Mouse (Mus musculus) brain, embryonic 18.5 days (tissue): Measurements from ENCODE around the gene Cdc45.

Experiments used
- DNase-seq: peaks from one replicate; pipeline ENCODE4 v3.0.0-alpha.2; 2012; ENCODE audit warnings: low read depth, low spot score

Cdc45 gene

GRCm38 (mm10) chr16:18788627-18789406 lies 23.0 kb downstream of the Cdc45 start:
- no peak for DNase-seq

- DNase-seq = no peak
Observed at GRCm38 (mm10) chr16:18786652-18787051, 25.1 kb downstream of the Cdc45 start.

GRCm38 (mm10) chr16:18785485-18785884 lies 26.3 kb downstream of the Cdc45 start:
- DNase-seq = no peak

GRCm38 (mm10) chr16:18785025-18785424 lies 26.8 kb downstream of the Cdc45 start:
- no peak for DNase-seq

- no peak for DNase-seq
Observed at GRCm38 (mm10) chr16:18781810-18782209, 30.0 kb downstream of the Cdc45 start.

- no peak for DNase-seq
Observed at GRCm38 (mm10) chr16:18778461-18778860, 33.3 kb downstream of the Cdc45 start.

GRCm38 (mm10) chr16:18777101-18778080 lies 34.4 kb downstream of the Cdc45 start:
- DNase-seq = no peak

- DNase-seq = no peak
Observed at GRCm38 (mm10) chr16:18776556-18777100, 35.2 kb downstream of the Cdc45 start, which contains the start of gene Cldn5. Cldn5 (plus strand) TSS chr16:18776847.

- DNase-seq = no peak
Observed at GRCm38 (mm10) chr16:18775621-18776555, 35.9 kb downstream of the Cdc45 start.

- DNase-seq = no peak
Observed at GRCm38 (mm10) chr16:18773936-18774335, 37.9 kb downstream of the Cdc45 start.

- no peak for DNase-seq
Observed at GRCm38 (mm10) chr16:18769501-18769900, 42.3 kb downstream of the Cdc45 start.

GRCm38 (mm10) chr16:18766390-18766789 lies 45.4 kb downstream of the Cdc45 start:
- DNase-seq = no peak

- DNase-seq = no peak
Observed at GRCm38 (mm10) chr16:18762960-18763359, 48.8 kb downstream of the Cdc45 start.

GRCm38 (mm10) chr16:18761734-18762133 lies 50.1 kb downstream of the Cdc45 start:
- no peak for DNase-seq

- no peak for DNase-seq
Observed at GRCm38 (mm10) chr16:18751885-18752499, 59.8 kb downstream of the Cdc45 start.

- DNase-seq = no peak
Observed at GRCm38 (mm10) chr16:18751101-18751500, 60.7 kb downstream of the Cdc45 start.

GRCm38 (mm10) chr16:18746268-18747122 lies 65.3 kb downstream of the Cdc45 start:
- DNase-seq = no peak

- DNase-seq = no peak
Observed at GRCm38 (mm10) chr16:18738303-18738702, 73.5 kb downstream of the Cdc45 start.

- no peak for DNase-seq
Observed at GRCm38 (mm10) chr16:18733100-18733956, 78.5 kb downstream of the Cdc45 start.
